Mouse (Mus musculus) kidney, postnatal 25 days (tissue): ENCODE measurements around the gene Vps35l.

Source experiments
- DNase-seq, 2 experiments: peaks; one replicate each; pipeline ENCODE4 v3.0.0; 2021; ENCODE audit warnings: mixed read lengths in 2 of 2

Gene Vps35l

GRCm38 (mm10) chr7:118889046-118889680 lies 149.1 kb downstream of the Vps35l start:
- no peak for DNase-seq
